Mouse (Mus musculus): ENCODE data around the gene Lce3b.

Lce3b gene

DNA sequence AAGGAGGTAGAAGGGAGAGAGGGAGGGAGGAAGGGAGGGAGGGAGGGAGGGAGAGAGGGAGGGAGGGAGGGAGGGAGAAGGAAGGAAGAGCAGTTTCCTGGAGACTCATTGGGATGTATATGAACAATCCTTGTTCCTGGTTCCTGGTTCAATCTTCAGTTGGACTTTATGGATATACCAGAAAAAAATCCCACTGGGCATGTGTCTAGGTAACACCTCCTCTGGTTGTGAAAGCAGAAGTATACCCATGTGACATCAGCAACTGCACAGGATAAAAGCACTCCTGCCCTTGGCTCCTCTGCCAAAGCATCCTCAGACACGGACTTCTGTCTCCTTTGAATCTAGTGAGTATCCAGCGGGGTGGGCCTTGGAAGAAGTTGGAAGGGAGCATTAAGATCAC lies at the start of gene Lce3b:
Gene Lce3b, plus strand, starts transcription at position 301 of the 400 bp plus-strand sequence.
- DNase-seq (ENCODE audit: low spot score in 2 of 2), result no peak

DNA sequence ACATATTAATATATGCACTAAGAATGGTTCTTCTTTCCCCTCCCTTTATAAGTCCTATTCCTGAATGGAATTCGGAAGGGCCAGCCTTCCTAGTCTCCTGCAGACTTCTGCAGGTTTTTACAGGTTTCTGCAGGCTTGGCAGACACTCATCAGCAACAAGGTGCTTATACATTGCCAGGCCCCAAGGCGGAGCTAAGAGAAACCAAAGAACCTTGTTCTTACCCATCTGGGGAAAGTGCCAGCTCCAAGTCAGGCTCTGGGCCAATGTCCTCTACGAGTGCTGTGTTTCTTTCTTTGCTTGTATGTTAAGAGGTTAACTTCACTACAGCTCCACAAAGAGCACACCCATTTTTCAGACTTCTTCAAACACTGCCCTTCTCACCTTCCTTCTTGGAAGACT lies 38.7 kb upstream of the Lce3b start:
- DNase-seq (ENCODE audit: low spot score in 2 of 2), result no peak

DNA sequence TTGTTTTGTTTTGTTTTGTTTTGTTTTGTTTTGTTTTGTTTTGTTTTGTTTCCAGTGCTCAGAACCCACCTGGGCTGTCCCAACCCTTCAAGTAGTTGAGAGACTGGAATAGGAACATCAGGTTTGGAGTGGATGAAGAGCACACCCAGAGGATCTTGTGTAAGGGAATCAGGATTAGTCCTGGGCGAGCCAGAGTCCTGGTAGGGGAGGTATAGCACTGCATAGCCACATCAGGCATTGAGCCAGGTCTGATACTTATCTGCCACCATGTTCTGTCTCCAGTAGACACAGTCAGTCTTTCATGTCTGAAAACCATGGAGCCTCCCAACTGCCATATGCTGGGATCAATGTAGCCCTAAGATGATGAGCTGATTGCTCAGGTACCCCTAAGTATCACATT lies 38.3 kb upstream of the Lce3b start:
- DNase-seq (ENCODE audit: low spot score in 2 of 2), result no peak

DNA sequence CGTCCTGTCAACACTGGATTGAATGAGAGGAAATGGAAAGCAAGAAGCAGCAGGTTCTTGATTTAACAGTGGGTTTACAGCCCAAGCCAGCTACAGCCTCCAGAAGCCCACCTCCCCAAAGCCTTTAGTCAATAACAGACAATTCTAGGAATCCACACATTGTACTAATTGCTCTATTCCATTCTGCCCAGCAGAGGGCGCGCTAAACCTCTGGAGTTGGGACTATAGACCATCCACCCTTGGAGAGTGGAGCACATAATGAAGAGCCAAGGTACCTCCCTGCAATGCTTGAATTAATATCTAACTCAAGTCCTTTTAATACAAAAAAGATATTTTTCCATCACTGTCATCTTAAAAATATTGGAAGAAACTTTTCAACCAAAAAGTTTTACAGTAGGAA lies 29.8 kb upstream of the Lce3b start:
- peak in 1 of 2 experiments; percentile 16 for DNase-seq (ENCODE audit: low spot score in 2 of 2)

DNA sequence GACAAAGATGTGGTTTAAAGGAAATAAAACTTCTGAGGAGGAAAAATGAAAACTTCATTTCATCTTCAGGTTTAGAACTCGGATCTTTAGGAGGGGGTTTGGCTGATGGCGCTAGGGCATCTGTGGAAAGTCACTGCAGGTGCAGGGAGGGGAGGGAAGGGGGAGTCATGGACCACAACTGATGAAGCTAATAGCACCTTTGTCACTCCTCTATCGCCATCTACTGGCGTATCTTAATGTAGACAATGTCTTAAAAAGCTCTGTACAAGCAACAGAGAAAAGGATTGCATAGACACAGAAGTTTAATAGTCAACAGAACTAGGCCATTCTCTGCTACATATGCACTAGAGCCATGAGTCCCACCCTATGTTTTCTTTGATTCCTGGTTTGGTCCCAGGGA lies 29.1 kb upstream of the Lce3b start:
- DNase-seq (ENCODE audit: low spot score in 2 of 2), result no peak

DNA sequence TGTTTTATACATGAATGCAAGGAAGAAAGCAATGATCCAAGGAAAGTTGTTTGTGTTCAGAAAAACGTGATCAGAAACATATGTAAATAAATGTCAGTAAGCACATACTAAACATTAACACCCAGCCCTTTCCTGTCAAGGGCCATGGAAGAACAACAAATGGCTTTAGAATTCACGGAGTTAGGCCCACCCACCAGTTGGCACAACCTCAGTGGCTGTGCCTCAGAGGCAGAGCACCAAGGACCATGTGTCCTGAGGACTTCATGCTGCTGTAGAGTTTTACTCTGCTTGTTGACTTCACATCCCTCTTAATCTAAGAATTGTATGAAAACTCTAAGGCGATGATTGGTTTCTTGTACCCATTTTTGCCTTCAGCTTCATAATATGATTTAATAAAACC lies 27.6 kb upstream of the Lce3b start:
- no peak for DNase-seq (ENCODE audit: low spot score in 2 of 2)

DNA sequence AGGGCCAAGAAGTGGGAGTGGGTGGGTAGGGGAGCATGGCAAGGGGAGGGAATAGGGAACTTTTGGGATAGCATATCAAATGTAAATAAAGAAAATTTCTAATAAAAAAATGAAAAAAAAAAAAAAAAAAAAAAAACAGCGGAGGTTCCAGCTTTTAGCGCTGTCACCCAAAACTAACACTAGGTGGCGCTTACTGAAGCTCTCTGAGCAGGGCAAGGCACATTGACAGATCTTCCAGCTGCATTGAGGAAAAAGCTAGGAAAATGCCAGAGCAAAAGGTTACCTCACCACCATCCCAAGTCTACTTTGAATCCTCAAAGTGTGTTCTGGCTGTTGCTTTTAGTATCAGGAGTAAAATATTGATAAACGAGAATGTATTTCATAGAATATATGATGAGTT lies 25.2 kb upstream of the Lce3b start:
- DNase-seq (ENCODE audit: low spot score in 2 of 2), result peak in 1 of 2 experiments; percentile 6

DNA sequence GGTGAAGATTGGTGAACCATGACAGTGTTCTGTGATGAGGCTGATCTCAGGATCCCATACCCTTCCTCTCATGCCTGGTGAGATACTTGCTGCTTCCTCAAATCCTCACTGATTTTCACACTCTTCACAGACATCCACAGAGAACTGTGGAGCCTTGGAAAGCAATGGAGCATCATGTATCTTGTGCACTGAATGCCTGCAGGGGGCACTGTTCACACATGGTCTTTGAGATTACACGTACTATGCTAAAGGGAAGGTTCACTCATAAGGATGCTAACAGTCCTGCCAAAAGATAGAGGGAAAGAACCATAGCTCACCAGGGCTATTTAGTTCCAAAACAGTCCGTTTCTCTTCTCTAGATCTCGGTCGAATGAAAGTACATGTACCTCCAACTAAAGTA lies 12.4 kb upstream of the Lce3b start:
- no peak for DNase-seq (ENCODE audit: low spot score in 2 of 2)

DNA sequence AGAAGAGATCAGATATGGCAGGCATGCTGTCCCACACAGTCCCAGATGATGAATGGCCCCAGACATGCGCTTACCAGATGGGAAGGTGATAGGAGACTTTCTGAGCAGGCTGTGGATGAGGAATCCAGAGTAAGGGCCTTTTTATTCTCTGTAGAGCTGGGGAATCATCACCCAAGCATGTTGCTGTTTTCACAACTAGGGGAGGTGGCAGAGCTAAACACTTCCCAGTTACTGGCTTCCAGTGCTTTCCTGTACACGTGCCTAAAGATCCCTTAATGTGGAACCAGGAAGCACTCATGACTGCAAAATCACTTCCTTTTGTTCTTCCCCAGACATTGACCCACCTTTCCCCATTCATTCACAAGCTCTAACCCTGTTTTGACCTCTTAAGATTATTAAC lies 6.6 kb upstream of the Lce3b start, which contains the start of gene Lce3a:
Gene Lce3a, minus strand, starts transcription at position 101 of the 400 bp plus-strand sequence.
- DNase-seq (ENCODE audit: low spot score in 2 of 2), result no peak

DNA sequence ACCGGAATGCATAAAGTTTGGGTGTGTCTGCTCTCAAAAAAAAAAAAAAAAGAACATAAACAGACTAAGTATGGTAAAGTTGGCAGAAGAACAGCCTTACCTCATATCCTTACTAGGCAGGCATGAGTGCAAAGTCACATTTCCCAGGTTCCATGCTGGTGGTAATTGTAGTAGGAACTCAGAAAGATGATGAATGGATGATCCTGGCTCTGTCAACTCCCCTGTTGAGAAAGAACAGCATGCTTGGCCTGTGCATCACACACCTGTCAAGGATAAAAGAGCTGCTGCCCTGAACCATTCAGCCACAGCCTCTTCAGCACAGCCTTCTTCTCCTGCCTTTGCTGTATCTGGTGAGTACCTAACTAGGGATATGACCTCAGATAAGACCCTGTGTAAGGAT lies 11.4 kb downstream of the Lce3b start, which contains the start of gene Lce3c:
Gene Lce3c, plus strand, starts transcription at position 301 of the 400 bp plus-strand sequence.
- no peak for DNase-seq (ENCODE audit: low spot score in 2 of 2)

DNA sequence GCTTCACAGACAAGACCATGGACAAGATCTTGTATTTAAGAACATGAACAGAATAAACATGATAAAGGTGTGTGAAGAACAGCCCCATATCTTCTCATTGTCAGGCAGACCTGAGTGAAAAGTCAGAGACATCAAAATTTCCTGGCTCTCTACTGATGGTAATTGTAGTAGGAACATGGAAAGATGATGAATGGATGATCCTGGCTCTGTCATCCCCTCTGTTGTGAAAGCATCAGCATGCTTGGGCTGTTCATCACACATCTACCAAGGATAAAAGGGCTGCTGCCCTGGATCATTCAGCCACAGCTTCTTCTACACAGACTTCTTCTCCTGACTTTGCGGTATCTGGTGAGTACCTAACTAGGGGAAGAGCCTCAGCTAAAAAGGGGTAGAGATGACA lies 24.3 kb downstream of the Lce3b start, which contains the start of gene Lce3d:
Gene Lce3d, plus strand, starts transcription at position 301 of the 400 bp plus-strand sequence.
- DNase-seq (ENCODE audit: low spot score in 2 of 2), result no peak

DNA sequence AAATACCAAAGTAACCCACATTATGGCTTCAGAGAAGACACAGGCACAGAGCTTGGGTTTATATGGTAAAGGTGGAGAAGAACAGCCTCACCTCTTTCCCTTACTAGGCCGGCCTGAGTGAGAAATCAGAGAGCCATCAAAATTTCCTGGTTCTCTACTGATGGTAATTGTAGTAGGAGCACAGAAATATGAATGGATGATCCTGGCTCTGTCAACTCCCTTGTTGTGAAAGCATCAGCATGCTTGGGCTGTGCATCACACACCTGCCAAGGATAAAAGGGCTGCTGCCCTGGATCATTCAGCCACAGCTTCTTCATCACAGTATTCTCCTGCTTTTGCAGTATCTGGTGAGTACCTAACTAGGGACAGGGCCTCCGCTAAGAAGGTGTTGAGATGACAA lies 34.0 kb downstream of the Lce3b start, which contains the start of gene Lce3e:
Gene Lce3e, plus strand, starts transcription at position 301 of the 400 bp plus-strand sequence.
- no peak for DNase-seq (ENCODE audit: low spot score in 2 of 2)

DNA sequence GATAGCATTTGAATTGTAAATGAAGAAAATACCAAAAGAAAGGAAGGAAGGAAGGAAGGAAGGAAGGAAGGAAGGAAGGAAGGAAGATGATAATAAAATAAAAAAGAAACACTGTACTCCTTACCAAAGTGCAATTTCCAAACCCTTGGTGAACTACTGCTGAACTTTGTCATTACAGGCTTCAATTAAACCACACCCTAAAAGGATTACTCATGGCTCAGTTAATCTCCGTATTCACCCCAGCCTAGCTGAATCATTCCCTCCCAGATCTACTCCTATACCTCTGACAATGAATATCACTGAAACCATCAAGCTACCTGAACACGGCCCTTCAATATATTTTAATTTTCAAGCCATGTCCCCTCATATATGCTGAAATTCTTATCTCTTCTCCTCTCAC lies 45.7 kb downstream of the Lce3b start:
- DNase-seq (ENCODE audit: low spot score in 2 of 2), result no peak
